Mouse (Mus musculus): ENCODE measurements around the gene Gm47969. TPM values are rescaled to one million over a fixed set of nuclear protein-coding genes. Genes with fewer than 3 reads are reported as not detected.

Gene Gm47969
- total and polyA plus RNA-seq, 3 experiments: not detected

- Histone ChIP-seq H3K4me1 (ENCODE audit: control insufficient read depth in 1 of 2, insufficient read depth in 2 of 2, low read length in 2 of 2) (no peaks in the 10 kb centered on the region), H3K79me2 (ENCODE audit: control insufficient read depth, insufficient read depth, low read length, poor library complexity) (no peaks in the 10 kb centered on the region), H3K4me3 (ENCODE audit: control insufficient read depth in 1 of 2, insufficient read depth in 1 of 2, low read depth in 2 of 2, low read length in 2 of 2) (no peak overlapping the region), H3K9me3 (replicated peaks; ENCODE audit: insufficient read depth, low read length) (no peaks in the 10 kb centered on the region), H3K27me3 (ENCODE audit: control insufficient read depth in 1 of 2, insufficient read depth in 2 of 2, low read length in 2 of 2) (no peaks in the 10 kb centered on the region), H3K27ac (ENCODE audit: control insufficient read depth, low read depth, low read length) (no peak overlapping the region), H3K36me3 (ENCODE audit: control insufficient read depth in 1 of 2, insufficient read depth in 2 of 2, low read length in 2 of 2) (no peaks in the 10 kb centered on the region), H3K9ac (ENCODE audit: control insufficient read depth, low read depth, low read length, poor library complexity, severe bottlenecking) (no peak overlapping the region)
- no peak for DNase-seq (ENCODE audit: low read depth, low spot score)
- TF ChIP-seq USF1 (IDR thresholded peaks at IDR 0.05; ENCODE audit: low read depth, low read length) (no peak), POLR2A (IDR thresholded peaks at IDR 0.05; ENCODE audit: control insufficient read depth in 1 of 2, insufficient read depth in 1 of 2, low read depth in 1 of 2, low read length in 2 of 2, poor library complexity in 1 of 2) (no peak), MAFK (IDR thresholded peaks at IDR 0.05; ENCODE audit: borderline replicate concordance, low read depth, low read length) (no peak), UBTF (IDR thresholded peaks at IDR 0.05; ENCODE audit: borderline replicate concordance, insufficient read depth, low read depth, low read length) (no peak), MEF2A (IDR thresholded peaks at IDR 0.05; ENCODE audit: extremely low read depth, insufficient replicate concordance, low read depth, low read length, poor library complexity, severe bottlenecking) (no peak), CTCF (IDR thresholded peaks at IDR 0.05 in 2 of 3, conservative IDR thresholded peaks at IDR 0.05 in 1 of 3; ENCODE audit: control insufficient read depth in 1 of 3, insufficient read depth in 1 of 3, low read depth in 2 of 3, low read length in 3 of 3, poor library complexity in 1 of 3, severe bottlenecking in 1 of 3) (no peak), CHD2 (IDR thresholded peaks at IDR 0.05; ENCODE audit: low read length) (no peak), ZMIZ1 (IDR thresholded peaks at IDR 0.05; ENCODE audit: low read depth, low read length) (no peak), POLR2AphosphoS2 (IDR thresholded peaks at IDR 0.05; ENCODE audit: low read length) (no peak), ZC3H11A (IDR thresholded peaks at IDR 0.05; ENCODE audit: low read depth, low read length) (no peak), SMC3 (IDR thresholded peaks at IDR 0.05; ENCODE audit: low read depth, low read length) (no peak), HCFC1 (IDR thresholded peaks at IDR 0.05; ENCODE audit: low read depth, low read length) (no peak), MYB (IDR thresholded peaks at IDR 0.05; ENCODE audit: low read depth, low read length) (no peak), JUND (IDR thresholded peaks at IDR 0.05; ENCODE audit: low read depth, low read length) (no peak), GABPA (IDR thresholded peaks at IDR 0.05; ENCODE audit: low read depth, low read length) (no peak), MAZ (IDR thresholded peaks at IDR 0.05; ENCODE audit: low read depth, low read length) (no peak), MXI1 (IDR thresholded peaks at IDR 0.05; ENCODE audit: low read depth, low read length) (no peak), ETS1 (IDR thresholded peaks at IDR 0.05; ENCODE audit: low read depth, low read length) (no peak)
These were observed 13.7 kb downstream of the Gm47969 start for GRCm38 (mm10) chr1:83058481-83058880.

- Histone ChIP-seq H3K27ac (ENCODE audit: control insufficient read depth, low read depth, low read length) (no peak within 1 kb of the TSS), H3K79me2 (ENCODE audit: control insufficient read depth, insufficient read depth, low read length, poor library complexity) (no peaks in the 10 kb centered on the region), H3K27me3 (ENCODE audit: control insufficient read depth in 1 of 2, insufficient read depth in 2 of 2, low read length in 2 of 2) (no peaks in the 10 kb centered on the region), H3K9ac (ENCODE audit: control insufficient read depth, low read depth, low read length, poor library complexity, severe bottlenecking) (no peak within 1 kb of the TSS), H3K36me3 (ENCODE audit: control insufficient read depth in 1 of 2, insufficient read depth in 2 of 2, low read length in 2 of 2) (no peaks in the 10 kb centered on the region), H3K4me1 (ENCODE audit: control insufficient read depth in 1 of 2, insufficient read depth in 2 of 2, low read length in 2 of 2) (no peaks in the 10 kb centered on the region), H3K9me3 (replicated peaks; ENCODE audit: insufficient read depth, low read length) (no peaks in the 10 kb centered on the region), H3K4me3 (ENCODE audit: control insufficient read depth in 1 of 2, insufficient read depth in 1 of 2, low read depth in 2 of 2, low read length in 2 of 2) (no peak within 1 kb of the TSS)
- no peak for DNase-seq (ENCODE audit: low read depth, low spot score)
- TF ChIP-seq MAZ (IDR thresholded peaks at IDR 0.05; ENCODE audit: low read depth, low read length): no peak
- no peak for TF ChIP-seq MAFK (IDR thresholded peaks at IDR 0.05; ENCODE audit: borderline replicate concordance, low read depth, low read length)
- no peak for TF ChIP-seq CHD1 (IDR thresholded peaks at IDR 0.05; ENCODE audit: low read depth, low read length)
- no peak for TF ChIP-seq ZKSCAN1 (IDR thresholded peaks at IDR 0.05; ENCODE audit: low read depth, low read length)
- no peak for TF ChIP-seq ELF1 (IDR thresholded peaks at IDR 0.05; ENCODE audit: low read depth, low read length)
These were observed 14.5 kb downstream of the Gm47969 start, which contains the start of gene A030005K14Rik for GRCm38 (mm10) chr1:83059278-83059677. Gene A030005K14Rik (minus strand): TSS chr1:83059378.
